Mouse (Mus musculus): ENCODE data around the gene Fam124a. TPM values are rescaled to one million over a fixed set of nuclear protein-coding genes. Genes with fewer than 3 reads are reported as not detected.

Fam124a gene
- polyA plus RNA-seq, 1 experiment = 2.2 TPM

GRCm38 (mm10) chr14:62602869-62603268 lies 47.3 kb downstream of the Fam124a start:
- TF ChIP-seq CTCF (IDR thresholded peaks at IDR 0.05; ENCODE audit: control insufficient read depth, insufficient read depth, insufficient replicate concordance, low read depth, low read length) = no peak
- no peak for TF ChIP-seq POLR2A (IDR thresholded peaks at IDR 0.05; ENCODE audit: control insufficient read depth, low read depth, low read length)
- H3K36me3 ChIP-seq (ENCODE audit: control insufficient read depth, insufficient read depth, low read length) = no peaks in the 10 kb centered on the region
- H3K4me1 ChIP-seq (ENCODE audit: control insufficient read depth, insufficient read depth, low read length) = no peaks in the 10 kb centered on the region
- no peak overlapping the region for H3K27ac ChIP-seq (ENCODE audit: control insufficient read depth, insufficient read depth, low read depth, low read length)
- no peaks in the 10 kb centered on the region for H3K27me3 ChIP-seq (ENCODE audit: control insufficient read depth, insufficient read depth, low read length)
- no peak overlapping the region for H3K4me3 ChIP-seq (ENCODE audit: control insufficient read depth, low read depth, low read length)

DNA sequence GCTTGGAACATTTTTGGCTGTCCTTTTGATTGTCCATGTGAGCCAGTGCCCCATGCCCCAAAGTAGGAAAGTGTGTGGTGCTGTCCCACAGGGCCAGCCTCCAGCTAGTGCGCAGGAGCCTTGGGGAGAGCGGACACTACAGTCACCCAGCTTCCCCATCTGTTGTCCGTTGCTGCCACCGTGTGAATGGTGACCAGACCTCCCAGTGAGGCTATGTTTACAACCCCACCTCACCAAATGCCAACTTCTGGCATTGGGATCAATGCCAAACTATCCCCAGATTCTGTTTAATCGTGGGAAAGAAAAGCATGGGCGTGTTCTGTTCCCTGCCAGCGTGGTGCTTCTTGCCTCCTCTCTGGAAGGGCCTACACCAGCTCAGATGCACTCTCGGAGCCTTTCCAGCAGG lies 52.3 kb downstream of the Fam124a start:
- no peak overlapping the region for H3K4me3 ChIP-seq (ENCODE audit: control insufficient read depth, low read depth, low read length)
- H3K4me1 ChIP-seq (ENCODE audit: control insufficient read depth, insufficient read depth, low read length) = no peaks in the 10 kb centered on the region
- H3K27me3 ChIP-seq (ENCODE audit: control insufficient read depth, insufficient read depth, low read length) = no peaks in the 10 kb centered on the region
- H3K36me3 ChIP-seq (ENCODE audit: control insufficient read depth, insufficient read depth, low read length) = no peaks in the 10 kb centered on the region
- TF ChIP-seq POLR2A (IDR thresholded peaks at IDR 0.05; ENCODE audit: control insufficient read depth, low read depth, low read length) = no peak
- no peak; the same call in 1 of the 2 replicates for TF ChIP-seq CTCF (IDR thresholded peaks at IDR 0.05; ENCODE audit: control insufficient read depth, insufficient read depth, insufficient replicate concordance, low read depth, low read length)
- no peak overlapping the region for H3K27ac ChIP-seq (ENCODE audit: control insufficient read depth, insufficient read depth, low read depth, low read length)

- Histone ChIP-seq H3K4me3 (ENCODE audit: control insufficient read depth, low read depth, low read length) (no peak overlapping the region), H3K36me3 (ENCODE audit: control insufficient read depth, insufficient read depth, low read length) (no peaks in the 10 kb centered on the region), H3K27me3 (ENCODE audit: control insufficient read depth, insufficient read depth, low read length) (no peaks in the 10 kb centered on the region), H3K27ac (ENCODE audit: control insufficient read depth, insufficient read depth, low read depth, low read length) (no peak overlapping the region), H3K4me1 (ENCODE audit: control insufficient read depth, insufficient read depth, low read length) (no peaks in the 10 kb centered on the region)
- no peak for TF ChIP-seq CTCF (IDR thresholded peaks at IDR 0.05; ENCODE audit: control insufficient read depth, insufficient read depth, insufficient replicate concordance, low read depth, low read length)
- no peak for TF ChIP-seq POLR2A (IDR thresholded peaks at IDR 0.05; ENCODE audit: control insufficient read depth, low read depth, low read length)
Observed at GRCm38 (mm10) chr14:62609904-62610303, 54.4 kb downstream of the Fam124a start.

- Histone ChIP-seq H3K27me3 (ENCODE audit: control insufficient read depth, insufficient read depth, low read length) (no peaks in the 10 kb centered on the region), H3K27ac (ENCODE audit: control insufficient read depth, insufficient read depth, low read depth, low read length) (no peak overlapping the region), H3K36me3 (ENCODE audit: control insufficient read depth, insufficient read depth, low read length) (no peaks in the 10 kb centered on the region), H3K4me3 (ENCODE audit: control insufficient read depth, low read depth, low read length) (no peak overlapping the region), H3K4me1 (ENCODE audit: control insufficient read depth, insufficient read depth, low read length) (no peaks in the 10 kb centered on the region)
- TF ChIP-seq CTCF (IDR thresholded peaks at IDR 0.05; ENCODE audit: control insufficient read depth, insufficient read depth, insufficient replicate concordance, low read depth, low read length) = no peak
- no peak for TF ChIP-seq POLR2A (IDR thresholded peaks at IDR 0.05; ENCODE audit: control insufficient read depth, low read depth, low read length)
Observed at GRCm38 (mm10) chr14:62622393-62622792, 66.9 kb downstream of the Fam124a start.

- Histone ChIP-seq H3K27me3 (ENCODE audit: control insufficient read depth, insufficient read depth, low read length) (no peaks in the 10 kb centered on the region), H3K4me3 (ENCODE audit: control insufficient read depth, low read depth, low read length) (no peak overlapping the region), H3K27ac (ENCODE audit: control insufficient read depth, insufficient read depth, low read depth, low read length) (no peak overlapping the region), H3K36me3 (ENCODE audit: control insufficient read depth, insufficient read depth, low read length) (no peaks in the 10 kb centered on the region), H3K4me1 (ENCODE audit: control insufficient read depth, insufficient read depth, low read length) (no peaks in the 10 kb centered on the region)
- TF ChIP-seq CTCF (IDR thresholded peaks at IDR 0.05; ENCODE audit: control insufficient read depth, insufficient read depth, insufficient replicate concordance, low read depth, low read length) (no peak), POLR2A (IDR thresholded peaks at IDR 0.05; ENCODE audit: control insufficient read depth, low read depth, low read length) (no peak)
Observed at GRCm38 (mm10) chr14:62627951-62628350, 72.4 kb downstream of the Fam124a start.

DNA sequence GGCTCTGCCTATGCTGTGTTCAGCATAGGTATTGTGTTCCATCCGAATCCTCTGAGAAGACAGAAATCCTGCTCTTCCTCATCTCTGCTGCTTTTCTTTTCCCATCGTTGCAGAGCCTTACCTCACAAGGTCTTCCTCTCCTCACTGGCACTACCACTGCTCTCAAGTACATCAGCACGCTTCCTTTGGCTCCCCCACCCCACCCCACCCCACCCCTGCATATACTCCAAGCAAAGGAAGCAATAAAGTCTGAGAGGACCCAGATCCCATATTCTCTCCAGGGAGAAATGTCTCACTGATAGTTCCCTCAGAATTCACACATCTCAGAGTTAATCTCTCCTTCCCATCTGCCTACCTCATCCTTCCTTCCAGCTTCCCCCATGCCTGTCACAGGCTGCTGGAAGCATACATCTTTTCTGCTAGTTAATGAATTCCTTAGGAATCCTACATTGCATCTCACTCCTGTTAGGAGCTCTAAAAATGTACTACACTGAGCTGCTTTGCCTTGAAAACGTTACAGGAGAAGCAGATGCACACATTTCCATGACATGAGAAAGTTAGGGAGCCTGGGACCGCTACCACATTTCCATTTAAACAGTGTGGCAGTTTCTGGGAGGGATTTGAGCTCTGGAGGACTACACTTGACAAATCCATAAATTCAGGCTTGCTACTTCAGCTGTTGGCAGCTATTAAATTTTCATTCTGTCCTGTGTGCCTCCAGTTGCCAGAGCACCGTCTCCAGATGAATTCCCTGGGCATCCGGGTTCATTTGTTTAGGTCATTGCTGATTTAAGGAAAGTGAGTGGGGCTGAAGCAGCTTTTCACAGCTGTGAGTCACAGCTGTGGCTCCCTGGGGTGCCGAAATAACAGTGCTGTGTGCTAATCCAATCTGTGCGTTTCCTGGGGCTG lies 82.2 kb downstream of the Fam124a start:
- Histone ChIP-seq H3K36me3 (ENCODE audit: control insufficient read depth, insufficient read depth, low read length) (no peaks in the 10 kb centered on the region), H3K27me3 (ENCODE audit: control insufficient read depth, insufficient read depth, low read length) (no peaks in the 10 kb centered on the region), H3K27ac (ENCODE audit: control insufficient read depth, insufficient read depth, low read depth, low read length) (no peak overlapping the region), H3K4me3 (ENCODE audit: control insufficient read depth, low read depth, low read length) (no peak overlapping the region), H3K4me1 (ENCODE audit: control insufficient read depth, insufficient read depth, low read length) (no peaks in the 10 kb centered on the region)
- TF ChIP-seq POLR2A (IDR thresholded peaks at IDR 0.05; ENCODE audit: control insufficient read depth, low read depth, low read length) (no peak), CTCF (IDR thresholded peaks at IDR 0.05; ENCODE audit: control insufficient read depth, insufficient read depth, insufficient replicate concordance, low read depth, low read length) (no peak)

- Histone ChIP-seq H3K27me3 (ENCODE audit: control insufficient read depth, insufficient read depth, low read length) (no peaks in the 10 kb centered on the region), H3K27ac (ENCODE audit: control insufficient read depth, insufficient read depth, low read depth, low read length) (no peak overlapping the region), H3K4me1 (ENCODE audit: control insufficient read depth, insufficient read depth, low read length) (no peaks in the 10 kb centered on the region), H3K4me3 (ENCODE audit: control insufficient read depth, low read depth, low read length) (no peak overlapping the region), H3K36me3 (ENCODE audit: control insufficient read depth, insufficient read depth, low read length) (no peaks in the 10 kb centered on the region)
- TF ChIP-seq POLR2A (IDR thresholded peaks at IDR 0.05; ENCODE audit: control insufficient read depth, low read depth, low read length) = no peak
- TF ChIP-seq CTCF (IDR thresholded peaks at IDR 0.05; ENCODE audit: control insufficient read depth, insufficient read depth, insufficient replicate concordance, low read depth, low read length) = no peak
Observed at GRCm38 (mm10) chr14:62638345-62638702, 82.8 kb downstream of the Fam124a start.

Measured in testis, adult 2 months (tissue).